Mouse (Mus musculus): ENCODE results near the gene Sos1. TPM values are rescaled to one million over a fixed set of nuclear protein-coding genes. Genes with fewer than 3 reads are reported as not detected.

Gene Sos1
- polyA plus RNA-seq, 1 experiment from 2014 or later = 7.5 TPM

DNA sequence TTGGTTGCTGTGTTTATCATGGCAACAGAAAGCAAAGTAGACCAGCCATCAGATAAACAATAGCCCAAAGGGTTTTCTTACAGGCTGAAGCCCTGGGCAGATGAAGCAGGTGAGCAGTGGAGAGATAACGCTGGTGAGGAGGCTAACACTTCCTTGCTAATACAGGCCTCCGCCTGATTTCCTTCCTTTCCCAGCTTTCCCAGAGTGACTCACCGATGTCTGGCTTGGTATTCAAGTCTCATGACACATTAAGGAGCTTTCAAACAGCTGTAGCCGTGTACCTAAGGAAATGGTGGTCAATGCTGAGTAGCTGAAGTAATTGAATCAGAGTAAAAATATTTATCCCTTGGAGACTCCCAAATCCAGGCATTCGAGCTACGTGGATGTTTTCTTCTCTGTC, 25.5 kb upstream of the Sos1 start:
- Histone ChIP-seq H3K9ac (no peak overlapping the region), H3K27ac (no peak overlapping the region), H3K4me2 (no peak overlapping the region), H3K9me3 (no peaks in the 10 kb centered on the region), H3K36me3 (no peaks in the 10 kb centered on the region), H3K4me1 (replicated peaks) (no peaks in the 10 kb centered on the region), H3K4me3 (no peak overlapping the region), H3K27me3 (no peaks in the 10 kb centered on the region)
- no peak for ATAC-seq (ENCODE audit: low FRiP score)
- WGBS = 86% methylated on average over 6 of the region's 6 CpGs

DNA sequence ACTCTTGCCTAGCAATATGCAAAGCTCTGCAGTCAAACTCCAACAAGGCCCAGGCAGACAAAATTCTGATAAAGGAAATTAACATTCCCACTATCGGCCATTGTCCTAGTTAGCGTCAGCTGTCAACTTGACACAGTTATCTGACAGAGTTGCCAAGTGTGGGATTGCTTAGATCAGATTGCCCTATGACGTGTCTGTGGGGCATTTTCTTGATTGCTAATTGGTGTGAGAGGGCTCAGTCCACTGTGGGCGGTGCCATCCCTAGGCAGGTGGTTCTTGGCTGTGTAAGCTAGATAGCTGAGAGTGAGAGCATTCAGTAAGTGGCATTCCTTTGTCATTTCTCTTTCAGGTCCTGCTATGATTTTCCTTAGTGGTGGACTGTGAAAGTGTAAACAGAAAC, 25.1 kb upstream of the Sos1 start:
- Histone ChIP-seq H3K9ac (no peak overlapping the region), H3K27me3 (no peaks in the 10 kb centered on the region), H3K36me3 (no peaks in the 10 kb centered on the region), H3K4me2 (no peak overlapping the region), H3K9me3 (no peaks in the 10 kb centered on the region), H3K4me1 (replicated peaks) (no peaks in the 10 kb centered on the region), H3K27ac (no peak overlapping the region), H3K4me3 (no peak overlapping the region)
- WGBS = 86% methylated on average over 4 of the region's 4 CpGs
- no peak for ATAC-seq (ENCODE audit: low FRiP score)

DNA sequence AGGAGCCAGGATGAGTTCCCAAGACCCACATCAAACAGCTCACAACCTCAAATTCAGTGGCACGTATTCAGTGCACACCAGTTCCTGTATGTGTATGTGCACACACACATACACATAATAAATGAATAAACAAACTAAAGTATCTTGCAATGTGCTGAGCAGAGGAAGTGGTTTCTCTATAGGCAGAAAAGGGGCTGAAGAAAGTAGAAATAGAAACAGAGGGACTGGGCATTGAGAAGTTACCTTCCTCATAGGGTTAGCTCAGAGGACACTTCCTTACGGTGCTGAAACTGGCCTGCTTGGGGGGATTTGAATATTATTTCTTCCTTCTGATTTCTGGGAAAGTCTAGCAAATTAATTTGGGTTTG, 21.5 kb upstream of the Sos1 start:
- H3K36me3 ChIP-seq = no peaks in the 10 kb centered on the region
- WGBS = 77% methylated on average over 2 of the region's 2 CpGs
- no peaks in the 10 kb centered on the region for H3K9me3 ChIP-seq
- no peak overlapping the region for H3K4me2 ChIP-seq
- H3K4me3 ChIP-seq = no peak overlapping the region
- no peak overlapping the region for H3K27ac ChIP-seq
- no peaks in the 10 kb centered on the region for H3K27me3 ChIP-seq
- H3K9ac ChIP-seq = no peak overlapping the region
- H3K4me1 ChIP-seq (replicated peaks) = no peaks in the 10 kb centered on the region
- ATAC-seq (ENCODE audit: low FRiP score) = no peak

DNA sequence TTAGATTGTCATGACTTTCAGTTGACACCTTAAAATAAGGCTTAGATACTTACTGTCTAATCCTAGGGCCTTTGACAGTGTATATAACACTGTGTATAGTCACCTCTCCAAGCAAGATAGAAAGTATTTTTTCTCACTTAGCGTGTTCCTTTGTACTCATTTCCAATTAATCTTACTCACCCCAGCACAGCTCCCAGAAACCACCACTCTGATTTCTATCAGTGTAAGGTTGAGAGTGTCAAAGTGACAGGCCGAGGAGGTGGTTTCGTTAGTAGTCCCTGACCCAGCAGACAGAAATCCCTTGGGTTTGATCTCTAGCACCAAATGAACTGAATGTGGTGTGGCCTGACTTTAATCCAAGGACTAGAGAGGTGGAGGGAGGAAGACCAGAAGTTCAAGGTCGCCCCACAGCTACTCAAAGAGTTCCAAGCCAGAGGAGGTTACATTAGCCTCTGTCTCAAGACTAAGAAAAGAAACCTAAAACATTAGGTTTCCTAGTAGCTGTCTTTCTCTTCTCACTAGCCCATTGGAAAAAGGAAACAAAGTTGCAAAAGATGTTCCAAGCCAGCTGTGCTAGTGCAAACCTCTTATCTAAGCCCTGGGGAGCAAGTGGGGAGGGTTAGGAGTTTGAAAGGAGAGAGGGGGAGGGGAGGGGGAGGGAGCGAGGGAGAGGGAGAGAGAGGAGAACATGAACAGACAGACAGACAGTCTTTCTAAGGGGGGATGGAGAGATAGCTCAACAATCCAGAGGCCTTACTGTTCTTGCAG, 21.0 kb upstream of the Sos1 start:
- H3K27me3 ChIP-seq = no peaks in the 10 kb centered on the region
- H3K36me3 ChIP-seq = no peaks in the 10 kb centered on the region
- WGBS = 70% methylated on average over 5 of the region's 5 CpGs
- ATAC-seq (ENCODE audit: low FRiP score) = no peak
- no peaks in the 10 kb centered on the region for H3K4me1 ChIP-seq (replicated peaks)
- no peak overlapping the region for H3K27ac ChIP-seq
- H3K4me2 ChIP-seq = no peak overlapping the region
- no peak overlapping the region for H3K4me3 ChIP-seq
- no peak overlapping the region for H3K9ac ChIP-seq
- H3K9me3 ChIP-seq = no peaks in the 10 kb centered on the region

DNA sequence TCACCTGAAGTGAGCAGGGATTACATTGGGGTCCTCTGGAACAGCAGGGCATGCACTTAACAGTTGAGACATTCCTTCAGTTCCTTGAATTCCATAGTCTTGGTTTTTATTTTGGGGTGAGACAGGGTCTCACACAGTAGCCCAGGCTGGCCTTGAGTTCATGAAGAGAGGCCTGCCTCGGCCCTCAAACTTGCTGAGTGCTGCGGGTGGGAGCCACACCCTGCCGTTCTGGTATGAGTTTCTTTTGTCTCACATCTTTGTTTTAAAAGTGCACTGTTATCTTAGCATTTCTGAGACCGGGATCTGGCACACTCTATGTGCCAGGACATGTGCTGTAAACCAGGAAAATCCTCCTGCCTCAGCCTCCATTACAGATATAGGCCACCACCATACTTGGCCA, 19.8 kb upstream of the Sos1 start:
- no peak overlapping the region for H3K4me2 ChIP-seq
- no peak overlapping the region for H3K9ac ChIP-seq
- no peaks in the 10 kb centered on the region for H3K9me3 ChIP-seq
- H3K4me3 ChIP-seq = no peak overlapping the region
- 80% methylated on average over 4 of the region's 4 CpGs for WGBS
- H3K27me3 ChIP-seq = no peaks in the 10 kb centered on the region
- ATAC-seq (ENCODE audit: low FRiP score) = no peak
- H3K36me3 ChIP-seq = no peaks in the 10 kb centered on the region
- no peak overlapping the region for H3K27ac ChIP-seq
- no peaks in the 10 kb centered on the region for H3K4me1 ChIP-seq (replicated peaks)

DNA sequence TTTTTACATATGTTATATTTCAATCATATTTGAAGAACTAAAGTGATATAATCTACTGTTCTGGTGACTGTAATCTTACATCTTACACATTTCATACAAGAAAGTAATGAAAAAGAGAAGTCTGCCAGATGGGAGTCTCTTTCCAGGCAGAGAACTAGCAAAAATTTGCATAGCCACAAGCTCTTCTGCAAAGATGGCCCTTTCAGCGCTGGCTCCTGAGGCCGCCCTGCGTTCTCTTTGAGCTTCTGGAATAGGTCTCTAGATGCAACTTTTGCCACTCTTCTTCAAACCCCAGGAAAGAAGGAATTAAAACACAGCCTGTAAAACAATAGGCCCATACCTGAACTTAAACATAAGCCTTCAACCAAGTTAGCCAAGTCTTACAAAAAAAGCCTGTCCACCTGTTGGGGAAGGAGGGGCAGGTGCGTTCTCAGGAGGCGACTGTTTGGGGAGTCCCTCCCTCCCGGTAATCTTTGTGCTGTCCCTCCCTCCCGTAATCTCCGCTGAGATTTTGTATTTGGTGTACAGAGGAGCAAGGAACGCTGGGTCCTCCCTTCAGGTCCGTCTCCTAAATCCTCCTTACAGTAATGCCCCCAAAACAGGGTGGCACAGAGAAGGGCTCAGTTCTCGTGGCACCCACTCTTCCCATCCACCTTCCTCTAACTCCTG, 18.5 kb upstream of the Sos1 start:
- Histone ChIP-seq H3K36me3 (no peaks in the 10 kb centered on the region), H3K27me3 (no peaks in the 10 kb centered on the region), H3K27ac (no peak overlapping the region), H3K9ac (no peak overlapping the region), H3K9me3 (no peaks in the 10 kb centered on the region), H3K4me2 (no peak overlapping the region), H3K4me3 (no peak overlapping the region), H3K4me1 (replicated peaks) (no peaks in the 10 kb centered on the region)
- 69% methylated on average over 11 of the region's 11 CpGs for WGBS
- no peak for ATAC-seq (ENCODE audit: low FRiP score)

DNA sequence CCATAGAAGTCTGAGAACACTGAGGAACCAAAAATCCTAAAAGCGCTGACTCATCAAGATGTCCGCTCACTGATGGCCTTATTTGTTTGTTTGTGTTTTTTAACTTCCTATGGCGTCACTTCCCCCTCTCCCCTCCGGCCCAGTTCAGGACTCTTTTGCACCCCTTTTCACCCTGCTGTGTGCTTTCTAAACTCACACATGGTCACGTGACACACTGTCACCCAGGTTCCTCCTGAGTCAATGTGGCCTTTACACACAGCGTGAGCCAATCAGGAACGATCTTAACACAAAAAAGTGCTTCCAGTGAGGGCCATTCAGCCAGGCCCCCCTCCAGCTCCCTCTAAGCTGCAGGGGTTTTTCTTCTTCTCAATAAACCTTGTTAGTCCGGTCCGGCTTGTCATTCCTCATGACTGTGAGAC, 16.9 kb upstream of the Sos1 start:
- Histone ChIP-seq H3K4me1 (replicated peaks) (no peaks in the 10 kb centered on the region), H3K4me2 (no peak overlapping the region), H3K4me3 (no peak overlapping the region), H3K27ac (no peak overlapping the region), H3K36me3 (no peaks in the 10 kb centered on the region), H3K9me3 (no peaks in the 10 kb centered on the region), H3K9ac (no peak overlapping the region), H3K27me3 (no peaks in the 10 kb centered on the region)
- 49% methylated on average over 9 of the region's 9 CpGs for WGBS
- ATAC-seq (ENCODE audit: low FRiP score) = no peak

DNA sequence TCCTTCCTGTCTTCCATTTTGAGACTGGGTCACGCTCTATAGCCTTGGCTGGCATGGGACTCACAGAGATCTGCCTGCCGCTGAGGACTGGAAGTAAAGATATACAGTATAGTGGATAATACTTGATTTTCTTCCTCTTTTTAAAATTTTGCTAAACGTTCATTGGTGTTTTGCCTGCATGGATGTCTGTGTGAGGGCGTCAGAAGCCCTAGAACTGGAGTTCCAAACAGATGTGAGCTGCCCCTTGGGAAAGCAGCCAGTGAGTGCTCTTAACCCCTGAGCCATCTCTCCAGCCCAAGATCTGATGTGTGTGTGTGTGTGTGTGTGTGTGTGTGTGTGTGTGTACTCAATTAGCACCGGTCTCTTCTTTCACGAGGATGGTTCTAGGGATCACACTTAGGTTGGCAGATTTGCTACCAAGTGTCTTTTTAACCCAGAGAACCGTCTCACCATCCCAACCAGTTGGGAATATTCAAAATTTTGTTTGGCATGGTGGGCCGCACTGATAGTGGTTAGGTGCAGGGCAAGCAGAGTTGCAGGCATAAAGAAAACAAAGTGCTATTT, 16.4 kb upstream of the Sos1 start:
- no peak overlapping the region for H3K4me2 ChIP-seq
- no peaks in the 10 kb centered on the region for H3K9me3 ChIP-seq
- no peak overlapping the region for H3K4me3 ChIP-seq
- H3K36me3 ChIP-seq = no peaks in the 10 kb centered on the region
- no peak overlapping the region for H3K9ac ChIP-seq
- no peak for ATAC-seq (ENCODE audit: low FRiP score)
- no peaks in the 10 kb centered on the region for H3K27me3 ChIP-seq
- WGBS = 88% methylated on average over 8 of the region's 8 CpGs
- no peaks in the 10 kb centered on the region for H3K4me1 ChIP-seq (replicated peaks)
- H3K27ac ChIP-seq = no peak overlapping the region

DNA sequence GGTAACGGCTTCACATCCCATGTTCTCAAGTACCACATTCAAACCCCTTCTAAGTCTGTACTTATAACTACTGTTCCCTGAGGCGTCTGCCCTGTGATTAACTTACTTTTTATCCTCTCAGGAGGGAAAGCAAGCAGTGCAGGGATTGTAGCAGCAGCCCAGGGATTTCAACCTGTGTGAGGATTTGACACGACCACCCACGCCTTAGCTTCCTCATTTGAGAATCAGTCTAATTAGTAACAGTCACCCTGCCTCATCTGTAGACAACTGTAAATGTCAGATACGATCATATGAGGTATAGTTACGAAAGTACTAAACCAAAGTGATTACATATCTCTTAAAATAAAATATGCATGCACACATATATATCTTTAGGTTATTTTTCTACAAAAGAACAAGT, 15.9 kb upstream of the Sos1 start:
- 87% methylated on average over 6 of the region's 6 CpGs for WGBS
- Histone ChIP-seq H3K36me3 (no peaks in the 10 kb centered on the region), H3K4me1 (replicated peaks) (no peaks in the 10 kb centered on the region), H3K27ac (no peak overlapping the region), H3K4me3 (no peak overlapping the region), H3K4me2 (no peak overlapping the region), H3K9me3 (no peaks in the 10 kb centered on the region), H3K9ac (no peak overlapping the region), H3K27me3 (no peaks in the 10 kb centered on the region)
- ATAC-seq (ENCODE audit: low FRiP score) = no peak

DNA sequence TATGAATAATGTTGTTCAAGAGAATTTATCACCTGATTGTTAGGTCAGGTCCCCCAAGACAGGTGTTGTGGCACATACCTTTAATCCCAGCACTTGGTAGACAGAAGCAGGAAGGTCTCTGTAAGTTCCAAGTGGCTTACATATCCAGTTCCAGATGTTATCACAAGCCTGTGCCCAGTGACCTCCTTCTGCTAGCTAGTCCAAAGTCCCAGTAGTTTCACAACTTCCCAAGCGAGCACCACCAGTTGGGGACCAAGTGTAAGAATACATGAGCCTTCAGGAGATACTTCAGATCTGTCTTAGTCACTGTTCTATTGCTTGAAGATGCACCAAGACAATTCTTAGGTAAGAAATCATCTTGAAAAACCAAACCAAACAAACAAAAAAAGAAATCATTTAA, 13.6 kb upstream of the Sos1 start:
- Histone ChIP-seq H3K36me3 (no peaks in the 10 kb centered on the region), H3K4me1 (replicated peaks) (no peaks in the 10 kb centered on the region), H3K9me3 (no peaks in the 10 kb centered on the region), H3K4me2 (no peak overlapping the region), H3K9ac (no peak overlapping the region), H3K4me3 (no peak overlapping the region), H3K27me3 (no peaks in the 10 kb centered on the region), H3K27ac (no peak overlapping the region)
- WGBS = 89% methylated on average over 1 of the region's 1 CpGs
- no peak for ATAC-seq (ENCODE audit: low FRiP score)

DNA sequence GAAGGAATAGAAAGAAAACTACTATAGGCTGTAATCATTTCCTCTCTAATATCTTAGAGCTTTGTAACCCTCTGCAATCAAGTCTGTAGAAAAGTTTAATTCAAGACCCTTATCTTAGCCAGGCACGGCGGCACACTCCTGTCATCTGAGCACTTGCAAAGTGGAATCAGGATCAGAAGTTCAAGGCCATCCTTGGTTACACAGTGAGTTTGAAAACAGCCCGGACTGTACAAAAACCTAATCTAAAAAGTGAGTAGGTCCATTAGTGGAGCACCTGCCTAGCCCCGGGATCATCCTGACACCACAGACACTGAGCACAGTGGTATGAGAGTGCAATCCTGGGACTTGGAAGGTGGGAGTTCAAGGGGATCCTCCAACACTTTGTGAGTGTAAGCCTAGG, 12.6 kb upstream of the Sos1 start:
- Histone ChIP-seq H3K27ac (no peak overlapping the region), H3K4me2 (no peak overlapping the region), H3K9ac (no peak overlapping the region), H3K36me3 (no peaks in the 10 kb centered on the region), H3K27me3 (no peaks in the 10 kb centered on the region), H3K4me1 (replicated peaks) (no peaks in the 10 kb centered on the region), H3K9me3 (no peaks in the 10 kb centered on the region), H3K4me3 (no peak overlapping the region)
- no peak for ATAC-seq (ENCODE audit: low FRiP score)
- WGBS = 94% methylated on average over 4 of the region's 4 CpGs

DNA sequence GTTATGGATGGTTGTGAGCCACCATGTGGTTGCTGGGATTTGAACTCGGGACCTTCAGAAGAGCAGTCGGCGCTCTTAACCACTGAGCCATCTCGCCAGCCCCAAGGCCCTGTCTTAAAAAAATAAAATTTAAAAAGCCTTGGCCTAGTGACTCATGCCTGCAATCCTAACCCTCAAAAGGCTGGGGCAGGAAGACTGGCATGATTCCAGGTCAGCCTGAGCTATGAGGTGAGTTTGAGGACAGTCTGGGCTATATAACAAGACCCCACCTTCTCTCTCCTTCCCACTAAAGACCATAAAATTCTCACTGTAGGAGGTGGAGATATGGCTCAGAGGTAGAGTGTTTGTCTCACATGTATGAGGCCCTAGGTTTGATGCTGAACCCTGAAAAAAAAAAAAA, 12.0 kb upstream of the Sos1 start:
- H3K4me2 ChIP-seq = no peak overlapping the region
- H3K4me1 ChIP-seq (replicated peaks) = no peaks in the 10 kb centered on the region
- H3K9ac ChIP-seq = no peak overlapping the region
- H3K27ac ChIP-seq = no peak overlapping the region
- H3K4me3 ChIP-seq = no peak overlapping the region
- H3K36me3 ChIP-seq = no peaks in the 10 kb centered on the region
- 96% methylated on average over 4 of the region's 4 CpGs for WGBS
- H3K9me3 ChIP-seq = no peaks in the 10 kb centered on the region
- ATAC-seq (ENCODE audit: low FRiP score) = no peak
- H3K27me3 ChIP-seq = no peaks in the 10 kb centered on the region

DNA sequence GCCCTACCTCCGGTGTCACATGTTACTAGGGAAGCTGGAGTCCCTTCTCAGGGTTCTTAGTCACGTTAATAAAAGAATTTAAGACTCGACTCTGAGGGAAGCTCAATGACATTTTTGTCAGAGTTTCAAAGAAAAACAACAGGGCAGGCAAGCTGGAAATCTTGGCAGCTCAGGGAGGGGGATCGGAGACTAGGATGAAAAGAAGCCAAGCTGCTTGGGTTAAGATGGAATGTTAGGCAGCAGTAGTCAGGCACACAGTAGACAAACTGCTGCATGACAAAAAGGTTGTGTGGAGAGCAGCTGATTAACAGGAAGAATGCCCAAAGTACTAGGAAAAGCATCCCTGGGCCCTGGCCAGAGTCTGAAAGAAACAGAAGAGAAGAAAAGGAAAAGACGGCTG, 9.9 kb upstream of the Sos1 start:
- Histone ChIP-seq H3K9me3 (no peaks in the 10 kb centered on the region), H3K4me2 (no peak overlapping the region), H3K27me3 (no peaks in the 10 kb centered on the region), H3K27ac (no peak overlapping the region), H3K36me3 (no peaks in the 10 kb centered on the region), H3K4me1 (replicated peaks) (no peaks in the 10 kb centered on the region), H3K9ac (no peak overlapping the region), H3K4me3 (no peak overlapping the region)
- 69% methylated on average over 5 of the region's 5 CpGs for WGBS
- no peak for ATAC-seq (ENCODE audit: low FRiP score)
